Mouse (Mus musculus) heart, postnatal 0 days (tissue): ENCODE results near the gene Ptrh1.

Source experiments
- CTCF ChIP-seq: IDR thresholded peaks from 2 replicates; pipeline ENCODE4 v1.5.1; 2016; ENCODE audit warnings: antibody characterized with exemption, control low read depth, low read depth
- EP300 ChIP-seq: IDR thresholded peaks from 2 replicates; pipeline ENCODE4 v1.6.1; 2016; ENCODE audit warnings: antibody characterized with exemption, low read depth

GRCm38 (mm10) chr2:32749082-32749481 lies 26.5 kb upstream of the Ptrh1 start:
- TF ChIP-seq CTCF, result no peak
- no peak for TF ChIP-seq EP300
